Mouse (Mus musculus) hindbrain, postnatal 0 days (tissue): ENCODE measurements around the gene Ccdc167. TPM values are rescaled to one million over a fixed set of nuclear protein-coding genes. Genes with fewer than 3 reads are reported as not detected.

Experiments used
- ATAC-seq: fragments of 200-750 bp; cut with Nextera tagmentation; 2 replicates; pipeline ENCODE4 v1.8.0; 2017; ENCODE audit warnings: mild to moderate bottlenecking, moderate TSS enrichment, moderate library complexity
- DNase-seq: peaks from one replicate; pipeline ENCODE4 v3.0.0-alpha.2; 2015; ENCODE audit warnings: low spot score
- H3K27ac ChIP-seq: fragments of 300-500 bp; sonication (generic); 2 replicates; pipeline ENCODE4 v1.5.1; 2014; ENCODE audit warnings: mild to moderate bottlenecking
- H3K27me3 ChIP-seq: fragments of 300-500 bp; sonication (generic); 2 replicates; pipeline ENCODE4 v1.6.1; 2014; ENCODE audit warnings: low read length, mixed read lengths; ENCODE audit not compliant: insufficient read depth
- H3K36me3 ChIP-seq: fragments of 300-500 bp; sonication (generic); 2 replicates; pipeline ENCODE4 v1.6.1; 2014; ENCODE audit warnings: low read length, mixed read lengths; ENCODE audit not compliant: insufficient read depth
- H3K4me1 ChIP-seq: fragments of 300-500 bp; sonication (generic); 2 replicates; pipeline ENCODE4 v1.6.1; 2014; ENCODE audit warnings: antibody characterized with exemption, low read length, mixed read lengths; ENCODE audit not compliant: insufficient read depth
- H3K4me2 ChIP-seq: fragments of 300-500 bp; sonication (generic); 2 replicates; pipeline ENCODE4 v1.6.1; 2014; ENCODE audit warnings: low read depth, mild to moderate bottlenecking, low read length, moderate library complexity, mixed read lengths
- H3K4me3 ChIP-seq: fragments of 300-500 bp; sonication (generic); 2 replicates; pipeline ENCODE4 v1.5.1; 2014; ENCODE audit warnings: low read length
- H3K9ac ChIP-seq: fragments of 300-500 bp; sonication (generic); replicated peaks from 2 replicates; pipeline ENCODE4 v1.6.1; 2014; ENCODE audit warnings: mild to moderate bottlenecking, low read length, moderate library complexity, mixed read lengths
- H3K9me3 ChIP-seq: fragments of 300-500 bp; sonication (generic); 2 replicates; pipeline ENCODE4 v1.6.1; 2016; ENCODE audit warnings: low read length, mixed read lengths
- CTCF ChIP-seq: IDR thresholded peaks from 2 replicates; pipeline ENCODE4 v1.5.1; 2016; ENCODE audit warnings: antibody characterized with exemption, control low read depth, low read depth
- WGBS: fragments of 180-500 bp; shearing (Covaris S2); extraction: QIAGEN DNeasy Blood & Tissue Kit; methylation state at CpG from one replicate; pipeline ENCODE4 v1.1.7; 2014; 5-methylcytosine and 5-hydroxymethylcytosine counted together
- polyA plus RNA-seq: library from polyadenylated mRNA; unstranded; fragments of >200 nt; fragmentation: Nextera tagmentation; extraction: Ambion mirVana; gene quantifications from 2 replicates; pipeline ENCODE4 v1.2.1, GENCODE M21; 2015
- total RNA-seq: library from RNA; depleted of rRNA; stranded (reverse); fragments of >200 nt; gene quantifications from 2 replicates; pipeline ENCODE4 v1.2.3, GENCODE M21; 2014

Ccdc167 gene
- total and polyA plus RNA-seq, 2 experiments from 2014 or later = 9.7 to 9.8 TPM

- H3K9me3 ChIP-seq = no peaks in the 10 kb centered on the region
- no peak overlapping the region for H3K4me2 ChIP-seq
- 94% methylated on average over 9 of the region's 9 CpGs for WGBS
- no peak overlapping the region for H3K27ac ChIP-seq
- H3K4me1 ChIP-seq = peaks cover 6% of the 10 kb centered on the region; the same call in 1 of the 2 replicates
- no peak overlapping the region for H3K4me3 ChIP-seq
- peaks cover 45% of the 10 kb centered on the region for H3K36me3 ChIP-seq
- DNase-seq (no peak), ATAC-seq (no peak)
- no peak for TF ChIP-seq CTCF
- no peaks in the 10 kb centered on the region for H3K27me3 ChIP-seq
- H3K9ac ChIP-seq = no peak overlapping the region
Measured at GRCm38 (mm10) chr17:29681669-29682068, 35.2 kb downstream of the Ccdc167 start.

DNA sequence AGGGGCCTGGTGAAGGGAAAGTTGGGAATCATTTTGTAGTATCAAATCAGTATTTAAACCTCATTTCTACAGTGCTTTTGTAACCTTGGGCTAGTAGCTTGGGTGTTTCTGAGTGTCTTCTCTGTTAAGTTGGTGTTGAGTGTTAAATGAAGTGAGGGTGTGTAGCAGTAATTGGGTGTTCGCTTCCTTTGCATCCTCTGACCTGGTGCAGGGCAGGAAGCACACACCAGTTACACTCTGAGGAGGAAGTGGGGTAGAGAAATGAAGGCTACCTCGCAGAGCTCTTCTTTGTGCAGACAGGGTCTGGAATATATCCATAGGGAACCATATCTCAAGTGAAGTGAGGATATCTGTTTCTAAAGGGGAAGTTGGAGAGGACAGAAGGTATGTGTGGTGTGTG, 35.9 kb downstream of the Ccdc167 start:
- ATAC-seq = no peak
- Histone ChIP-seq H3K9ac (no peak overlapping the region), H3K4me1 (peaks cover 6% of the 10 kb centered on the region; the same call in 1 of the 2 replicates), H3K27me3 (no peaks in the 10 kb centered on the region), H3K4me3 (no peak overlapping the region), H3K27ac (no peak overlapping the region; the same call in 1 of the 2 replicates), H3K4me2 (no peak overlapping the region), H3K9me3 (no peaks in the 10 kb centered on the region), H3K36me3 (peaks cover 48% of the 10 kb centered on the region)
- no peak for DNase-seq
- 83% methylated on average over 2 of the region's 2 CpGs for WGBS
- TF ChIP-seq CTCF = no peak

DNA sequence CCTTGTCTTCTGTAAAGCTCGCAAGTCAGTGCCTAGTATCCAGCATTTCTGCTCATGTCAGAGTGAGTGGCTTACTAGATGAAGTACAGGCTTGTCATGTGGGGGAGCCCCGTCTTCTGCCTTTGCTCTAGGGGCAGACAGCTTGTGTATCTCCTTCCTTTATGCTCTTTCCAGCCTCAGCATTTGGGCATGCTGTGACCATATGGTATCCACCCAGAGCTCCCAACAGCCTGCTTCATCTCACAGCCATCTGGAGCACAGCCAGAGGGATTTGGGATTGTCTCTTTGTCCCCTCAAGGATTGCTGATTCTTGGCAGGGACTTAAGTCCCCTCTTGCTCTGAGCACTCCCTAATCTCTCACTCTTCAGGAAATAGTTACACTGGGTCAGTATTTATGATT, 36.7 kb downstream of the Ccdc167 start:
- Histone ChIP-seq H3K36me3 (peaks cover 50% of the 10 kb centered on the region), H3K27me3 (no peaks in the 10 kb centered on the region), H3K4me3 (no peak overlapping the region), H3K9me3 (no peaks in the 10 kb centered on the region), H3K4me2 (no peak overlapping the region), H3K27ac (no peak overlapping the region; the same call in 1 of the 2 replicates), H3K4me1 (peaks cover 6% of the 10 kb centered on the region; the same call in 1 of the 2 replicates), H3K9ac (no peak overlapping the region)
- no peak for TF ChIP-seq CTCF
- DNase-seq (peak; percentile 90), ATAC-seq (peak; percentile 89)
- 45% methylated on average over 2 of the region's 2 CpGs for WGBS

DNA sequence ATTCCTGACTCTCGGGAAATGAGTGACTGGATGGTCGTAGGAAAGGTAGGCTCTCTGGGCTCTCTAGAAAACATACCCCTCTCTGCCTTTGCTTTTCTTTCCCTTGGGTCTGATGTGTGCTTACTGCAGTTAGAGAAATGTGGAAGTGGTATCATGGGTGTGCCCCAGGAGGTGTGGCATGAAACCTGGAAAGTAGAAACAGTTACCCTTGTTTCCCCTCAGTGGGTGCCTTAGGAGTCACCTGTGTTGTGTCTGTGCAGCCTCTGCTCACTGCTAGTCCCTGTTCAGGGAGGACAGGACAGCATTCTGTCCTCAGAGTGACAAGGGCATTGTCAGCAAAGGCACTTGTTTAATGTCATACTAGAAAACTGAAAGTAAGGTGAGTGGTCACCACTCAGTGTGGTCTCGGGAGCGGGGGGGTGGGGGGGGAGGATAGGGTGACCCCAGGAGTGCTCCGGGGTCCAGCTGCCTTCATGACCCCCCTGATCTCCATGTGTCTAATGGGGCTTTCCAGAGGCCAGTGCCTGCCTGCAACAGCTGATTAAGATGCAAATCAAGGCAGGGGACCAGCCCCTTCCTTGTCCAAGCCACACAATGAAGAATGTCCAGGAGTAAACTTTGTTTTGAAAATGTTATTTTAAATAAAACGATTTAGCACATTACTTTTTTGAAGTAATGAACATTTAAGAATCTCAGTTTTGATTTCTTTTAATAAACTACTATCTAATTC, 37.6 kb downstream of the Ccdc167 start:
- no peak overlapping the region for H3K9ac ChIP-seq
- ATAC-seq (no peak), DNase-seq (no peak)
- H3K27ac ChIP-seq = no peak overlapping the region
- no peak for TF ChIP-seq CTCF
- peaks cover 53% of the 10 kb centered on the region for H3K36me3 ChIP-seq
- peaks cover 6% of the 10 kb centered on the region; the same call in 1 of the 2 replicates for H3K4me1 ChIP-seq
- H3K4me3 ChIP-seq = no peak overlapping the region
- H3K27me3 ChIP-seq = no peaks in the 10 kb centered on the region
- no peaks in the 10 kb centered on the region for H3K9me3 ChIP-seq
- H3K4me2 ChIP-seq = no peak overlapping the region
- 76% methylated on average over 6 of the region's 6 CpGs for WGBS

- Histone ChIP-seq H3K4me3 (no peak overlapping the region), H3K27me3 (no peaks in the 10 kb centered on the region), H3K36me3 (peaks cover 57% of the 10 kb centered on the region), H3K9ac (no peak overlapping the region), H3K4me1 (peaks cover 6% of the 10 kb centered on the region; the same call in 1 of the 2 replicates), H3K27ac (no peak overlapping the region), H3K4me2 (no peak overlapping the region), H3K9me3 (no peaks in the 10 kb centered on the region)
- ATAC-seq (no peak), DNase-seq (no peak)
- WGBS = 84% methylated on average over 8 of the region's 8 CpGs
- no peak for TF ChIP-seq CTCF
Measured at GRCm38 (mm10) chr17:29678526-29678925, 38.3 kb downstream of the Ccdc167 start.

DNA sequence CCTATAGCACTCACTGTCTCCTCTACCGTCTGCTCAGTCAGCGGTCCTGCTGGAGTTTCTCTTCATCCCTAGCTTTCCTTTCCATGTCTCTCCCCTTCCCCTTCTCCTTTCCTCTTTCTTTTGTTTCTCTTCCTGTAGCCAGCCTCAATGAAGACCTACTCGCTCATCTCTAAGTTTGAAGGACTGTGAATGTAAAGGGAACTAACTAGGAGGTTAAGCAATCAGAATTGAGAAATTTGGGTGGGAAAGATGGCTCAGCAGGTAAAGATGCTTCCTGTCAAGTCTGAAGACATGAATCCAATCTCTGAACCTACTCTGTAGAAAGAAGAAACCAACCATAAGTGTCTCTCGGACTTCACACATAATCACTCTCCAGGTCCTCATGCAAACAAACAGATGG, 43.5 kb downstream of the Ccdc167 start:
- peaks cover 48% of the 10 kb centered on the region for H3K36me3 ChIP-seq

DNA sequence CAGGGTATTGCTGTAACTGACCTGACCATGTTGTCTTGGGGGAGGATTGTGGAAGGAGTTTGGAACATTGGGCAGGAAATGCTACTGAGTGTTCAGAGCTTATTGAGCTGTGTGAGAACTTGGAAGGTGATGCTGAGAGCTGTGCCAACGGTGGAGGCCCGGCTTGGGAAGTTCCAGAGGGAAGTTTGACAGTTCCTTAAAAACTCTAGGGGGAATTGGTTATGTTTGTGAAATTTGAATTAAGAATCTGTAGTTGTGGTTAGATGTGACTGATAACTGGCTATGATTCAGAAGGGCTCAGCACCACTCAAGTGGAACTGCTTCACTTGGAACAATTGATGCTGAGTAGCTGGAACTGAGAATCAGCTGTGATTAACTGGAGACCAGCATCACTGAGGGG, 45.8 kb downstream of the Ccdc167 start:
- ATAC-seq (no peak), DNase-seq (peak; percentile 21)
- H3K4me3 ChIP-seq = no peak overlapping the region
- H3K27me3 ChIP-seq = no peaks in the 10 kb centered on the region
- 29% methylated on average over 2 of the region's 2 CpGs for WGBS
- H3K4me2 ChIP-seq = no peak overlapping the region
- no peak overlapping the region for H3K9ac ChIP-seq
- peaks cover 35% of the 10 kb centered on the region for H3K36me3 ChIP-seq
- H3K9me3 ChIP-seq = no peaks in the 10 kb centered on the region
- TF ChIP-seq CTCF = no peak
- H3K4me1 ChIP-seq = peaks cover 5% of the 10 kb centered on the region; the same call in 1 of the 2 replicates
- H3K27ac ChIP-seq = no peak overlapping the region

More for the DNA sequence above, 43.5 kb downstream of the Ccdc167 start:
- no peak overlapping the region for H3K27ac ChIP-seq
- no peaks in the 10 kb centered on the region for H3K9me3 ChIP-seq
- peaks cover 2% of the 10 kb centered on the region; the same call in 1 of the 2 replicates for H3K4me1 ChIP-seq
- no peak overlapping the region for H3K9ac ChIP-seq
- 95% methylated on average over 4 of the region's 4 CpGs for WGBS
- no peaks in the 10 kb centered on the region for H3K27me3 ChIP-seq
- TF ChIP-seq CTCF = no peak
- DNase-seq (no peak), ATAC-seq (no peak)
- H3K4me3 ChIP-seq = no peak overlapping the region
- no peak overlapping the region for H3K4me2 ChIP-seq
